Mouse (Mus musculus) cortical plate, adult 2 months (tissue): Measurements from ENCODE around the gene Sap30.

Experiments used
- CTCF ChIP-seq: fragments of 200-500 bp; IDR thresholded peaks from 2 replicates; pipeline ENCODE4 v1.5.1; 2011; ENCODE audit warnings: mild to moderate bottlenecking, control low read depth, low read length; ENCODE audit not compliant: insufficient read depth; ENCODE audit errors: extremely low read depth
- POLR2A ChIP-seq: fragments of 200-500 bp; IDR thresholded peaks from 2 replicates; pipeline ENCODE4 v1.6.1; 2011; ENCODE audit warnings: mild to moderate bottlenecking, low read length, control low read depth; ENCODE audit not compliant: insufficient read depth; ENCODE audit errors: extremely low read depth

DNA sequence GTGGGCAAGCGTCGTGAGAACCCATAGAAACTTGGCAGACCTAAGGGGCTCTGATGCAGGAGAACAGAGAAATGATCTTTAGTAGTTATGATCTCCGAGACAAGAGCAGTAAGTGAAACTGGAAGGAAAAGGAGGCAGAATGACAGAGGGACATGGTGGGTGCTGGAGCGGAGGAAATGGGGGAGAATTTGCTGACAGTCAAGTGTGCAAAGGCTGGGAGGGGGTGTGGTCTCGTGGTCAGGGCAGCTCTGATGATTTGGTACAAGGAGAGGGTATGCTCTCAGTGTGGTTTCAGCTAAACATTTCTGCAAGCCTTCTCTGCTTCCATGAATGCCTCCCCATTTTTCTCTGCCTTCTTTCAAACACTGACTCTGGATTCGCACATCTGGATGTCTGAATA lies 48.5 kb upstream of the Sap30 start:
- TF ChIP-seq CTCF (no peak), POLR2A (no peak)
